Mouse (Mus musculus): ENCODE measurements around the gene Nmral1. TPM values are rescaled to one million over a fixed set of nuclear protein-coding genes. Genes with fewer than 3 reads are reported as not detected.

Nmral1 gene
- total and polyA plus RNA-seq, 3 experiments: 13.0 to 33.8 (median 33.3) TPM

- TF ChIP-seq TAL1 (conservative IDR thresholded peaks at IDR 0.05; ENCODE audit: low read depth, low read length) (no peak), GATA2 (IDR thresholded peaks at IDR 0.05; ENCODE audit: borderline replicate concordance, low read depth, low read length) (no peak), GATA1 (IDR thresholded peaks at IDR 0.05; ENCODE audit: borderline replicate concordance, low read length) (no peak), CTCF (IDR thresholded peaks at IDR 0.05; ENCODE audit: low read depth, low read length) (no peak), POLR2AphosphoS5 (IDR thresholded peaks at IDR 0.05; ENCODE audit: insufficient replicate concordance, low read depth, low read length) (no peak)
- Histone ChIP-seq H3K36me3 (replicated peaks) (peaks cover 93% of the 10 kb centered on the region), H3K27me3 (ENCODE audit: insufficient read depth, low read length) (no peaks in the 10 kb centered on the region), H3K9me3 (replicated peaks) (no peaks in the 10 kb centered on the region), H3K4me3 (ENCODE audit: low read depth, low read length) (no peak overlapping the region), H3K4me1 (ENCODE audit: insufficient read depth, low read depth, low read length) (no peaks in the 10 kb centered on the region; the same call in 1 of the 2 replicates)
- no peak for DNase-seq (ENCODE audit: low spot score)
- no peak for ATAC-seq (ENCODE audit: extremely low read depth, insufficient number of reproducible peaks, low FRiP score, poor library complexity, severe bottlenecking)
Measured at GRCm38 (mm10) chr16:4663806-4664205, 55.4 kb downstream of the Nmral1 start.

- no peak for ATAC-seq (ENCODE audit: extremely low read depth, insufficient number of reproducible peaks, low FRiP score, poor library complexity, severe bottlenecking)
- Histone ChIP-seq H3K36me3 (replicated peaks) (peaks cover 92% of the 10 kb centered on the region), H3K4me1 (ENCODE audit: insufficient read depth, low read depth, low read length) (peaks cover 5% of the 10 kb centered on the region), H3K27me3 (ENCODE audit: insufficient read depth, low read length) (no peaks in the 10 kb centered on the region), H3K4me3 (ENCODE audit: low read depth, low read length) (no peak overlapping the region), H3K9me3 (replicated peaks) (no peaks in the 10 kb centered on the region)
- no peak for TF ChIP-seq GATA2 (IDR thresholded peaks at IDR 0.05; ENCODE audit: borderline replicate concordance, low read depth, low read length)
- no peak for TF ChIP-seq TAL1 (conservative IDR thresholded peaks at IDR 0.05; ENCODE audit: low read depth, low read length)
- no peak for TF ChIP-seq POLR2AphosphoS5 (IDR thresholded peaks at IDR 0.05; ENCODE audit: insufficient replicate concordance, low read depth, low read length)
- TF ChIP-seq GATA1 (IDR thresholded peaks at IDR 0.05; ENCODE audit: borderline replicate concordance, low read length): no peak
- TF ChIP-seq CTCF (IDR thresholded peaks at IDR 0.05; ENCODE audit: low read depth, low read length): no peak
- DNase-seq (ENCODE audit: low spot score): no peak
Measured at GRCm38 (mm10) chr16:4661605-4662004, 57.6 kb downstream of the Nmral1 start.

Other genes starting within 250 kb of the Nmral1 start
- 5.9 and 8.6 TPM in 2 replicates for gene Srl, start 177.5 kb downstream of the Nmral1 start, total RNA-seq (2014; fragmentation: Nextera tagmentation)
- gene Srl, start 177.5 kb downstream of the Nmral1 start, total RNA-seq (2017): 5.3 and 8.5 TPM in 2 replicates
- gene Srl, start 177.5 kb downstream of the Nmral1 start, polyA plus RNA-seq (2012): 2.3 and 3.5 TPM in 2 replicates
- 46.3 and 69.0 TPM in 2 replicates for gene Tfap4, start 159.5 kb downstream of the Nmral1 start, total RNA-seq (2014; fragmentation: Nextera tagmentation)
- gene Tfap4, start 159.5 kb downstream of the Nmral1 start, total RNA-seq (2017): 23.2 and 26.0 TPM in 2 replicates
- 81.1 and 87.0 TPM in 2 replicates for gene Tfap4, start 159.5 kb downstream of the Nmral1 start, polyA plus RNA-seq (2012)
- gene Glis2, start 124.6 kb downstream of the Nmral1 start, total RNA-seq (2014; fragmentation: Nextera tagmentation): 2.6 and 2.8 TPM in 2 replicates
- 1.0 and 1.2 TPM in 2 replicates for gene Glis2, start 124.6 kb downstream of the Nmral1 start, total RNA-seq (2017)
- gene Glis2, start 124.6 kb downstream of the Nmral1 start, polyA plus RNA-seq (2012): 2.6 and 3.0 TPM in 2 replicates
- gene Pam16, start 94.4 kb downstream of the Nmral1 start, total RNA-seq (2014; fragmentation: Nextera tagmentation): 65.3 and 70.0 TPM in 2 replicates
- 41.7 and 48.3 TPM in 2 replicates for gene Pam16, start 94.4 kb downstream of the Nmral1 start, total RNA-seq (2017)
- gene Pam16, start 94.4 kb downstream of the Nmral1 start, polyA plus RNA-seq (2012): 35.3 and 51.6 TPM in 2 replicates
- gene Vasn, start 79.4 kb downstream of the Nmral1 start, total RNA-seq (2014; fragmentation: Nextera tagmentation): 0.30 TPM in 1 of 2 replicates, not detected in the other
- 0.05 and 0.12 TPM in 2 replicates for gene Vasn, start 79.4 kb downstream of the Nmral1 start, total RNA-seq (2017)
- 0.03 and 0.04 TPM in 2 replicates for gene Vasn, start 79.4 kb downstream of the Nmral1 start, polyA plus RNA-seq (2012)
- 53.1 and 56.1 TPM in 2 replicates for gene Dnaja3, start 79.4 kb downstream of the Nmral1 start, total RNA-seq (2014; fragmentation: Nextera tagmentation)
- 63.5 and 73.2 TPM in 2 replicates for gene Dnaja3, start 79.4 kb downstream of the Nmral1 start, total RNA-seq (2017)
- gene Dnaja3, start 79.4 kb downstream of the Nmral1 start, polyA plus RNA-seq (2012): 23.9 and 33.1 TPM in 2 replicates
- 74.9 and 94.3 TPM in 2 replicates for gene Coro7, start 39.6 kb downstream of the Nmral1 start, total RNA-seq (2014; fragmentation: Nextera tagmentation)
- 33.0 and 34.8 TPM in 2 replicates for gene Coro7, start 39.6 kb downstream of the Nmral1 start, total RNA-seq (2017)
- 159 and 205 TPM in 2 replicates for gene Coro7, start 39.6 kb downstream of the Nmral1 start, polyA plus RNA-seq (2012)
- gene Hmox2, start 7.0 kb upstream of the Nmral1 start, total RNA-seq (2014; fragmentation: Nextera tagmentation): 43.0 and 60.0 TPM in 2 replicates
- gene Hmox2, start 7.0 kb upstream of the Nmral1 start, total RNA-seq (2017): 31.0 and 37.2 TPM in 2 replicates
- 1.9 and 2.3 TPM in 2 replicates for gene Hmox2, start 7.0 kb upstream of the Nmral1 start, polyA plus RNA-seq (2012)
- 12.6 and 16.2 TPM in 2 replicates for gene Cdip1, start 70.9 kb upstream of the Nmral1 start, total RNA-seq (2014; fragmentation: Nextera tagmentation)
- 11.4 and 12.0 TPM in 2 replicates for gene Cdip1, start 70.9 kb upstream of the Nmral1 start, total RNA-seq (2017)
- gene Cdip1, start 70.9 kb upstream of the Nmral1 start, polyA plus RNA-seq (2012): 25.5 and 31.9 TPM in 2 replicates
- not detected in 2 replicates for gene 4930562C15Rik, start 116.1 kb upstream of the Nmral1 start, total RNA-seq (2014; fragmentation: Nextera tagmentation)
- gene 4930562C15Rik, start 116.1 kb upstream of the Nmral1 start, total RNA-seq (2017): 0.06 and 0.16 TPM in 2 replicates
- gene 4930562C15Rik, start 116.1 kb upstream of the Nmral1 start, polyA plus RNA-seq (2012): not detected in 2 replicates
- 58.9 and 70.4 TPM in 2 replicates for gene Ubald1, start 161.0 kb upstream of the Nmral1 start, total RNA-seq (2014; fragmentation: Nextera tagmentation)
- gene Ubald1, start 161.0 kb upstream of the Nmral1 start, total RNA-seq (2017): 6.9 and 7.2 TPM in 2 replicates
- 189 and 228 TPM in 2 replicates for gene Ubald1, start 161.0 kb upstream of the Nmral1 start, polyA plus RNA-seq (2012)
- 30.4 and 32.1 TPM in 2 replicates for gene Mgrn1, start 166.9 kb upstream of the Nmral1 start, total RNA-seq (2014; fragmentation: Nextera tagmentation)
- gene Mgrn1, start 166.9 kb upstream of the Nmral1 start, total RNA-seq (2017): 16.1 and 18.6 TPM in 2 replicates
- 19.3 and 22.5 TPM in 2 replicates for gene Mgrn1, start 166.9 kb upstream of the Nmral1 start, polyA plus RNA-seq (2012)
- 21.7 and 23.1 TPM in 2 replicates for gene Nudt16l1, start 219.4 kb upstream of the Nmral1 start, total RNA-seq (2014; fragmentation: Nextera tagmentation)
- gene Nudt16l1, start 219.4 kb upstream of the Nmral1 start, total RNA-seq (2017): 20.5 and 21.6 TPM in 2 replicates
- gene Nudt16l1, start 219.4 kb upstream of the Nmral1 start, polyA plus RNA-seq (2012): 37.8 and 42.9 TPM in 2 replicates
- 32.2 and 36.6 TPM in 2 replicates for gene Anks3, start 244.8 kb upstream of the Nmral1 start, total RNA-seq (2014; fragmentation: Nextera tagmentation)
- gene Anks3, start 244.8 kb upstream of the Nmral1 start, total RNA-seq (2017): 17.5 and 27.5 TPM in 2 replicates
- 24.2 and 24.4 TPM in 2 replicates for gene Anks3, start 244.8 kb upstream of the Nmral1 start, polyA plus RNA-seq (2012)

Data from G1E (cell line).